Mouse (Mus musculus) liver, embryonic 12.5 days (tissue): ENCODE measurements around the gene Gpr156. TPM values are rescaled to one million over a fixed set of nuclear protein-coding genes. Genes with fewer than 3 reads are reported as not detected.
"Not testable (repeated sequence)": the region's sequence is repeated elsewhere in the genome, so short reads cannot be mapped to it uniquely, and the experiment has no call there.

Experiments
- ATAC-seq: fragments of 200-750 bp; cut with Nextera tagmentation; 2 replicates; pipeline ENCODE4 v1.8.0; 2017; ENCODE audit warnings: moderate number of reproducible peaks, mild to moderate bottlenecking, moderate library complexity
- H3K27ac ChIP-seq: fragments of 300-500 bp; sonication (generic); 2 replicates; pipeline ENCODE4 v1.5.1; 2016; ENCODE audit warnings: mild to moderate bottlenecking
- H3K27me3 ChIP-seq: fragments of 300-500 bp; sonication (generic); replicated peaks from 2 replicates; pipeline ENCODE4 v1.6.1; 2016; ENCODE audit warnings: mild to moderate bottlenecking, moderate library complexity
- H3K36me3 ChIP-seq: fragments of 300-500 bp; sonication (generic); 2 replicates; pipeline ENCODE4 v1.6.1; 2016; ENCODE audit warnings: mild to moderate bottlenecking, moderate library complexity
- H3K4me1 ChIP-seq: fragments of 300-500 bp; sonication (generic); 2 replicates; pipeline ENCODE4 v1.6.1; 2016
- H3K4me2 ChIP-seq: fragments of 300-500 bp; sonication (generic); 2 replicates; pipeline ENCODE4 v1.6.1; 2016; ENCODE audit warnings: mild to moderate bottlenecking, moderate library complexity
- H3K4me3 ChIP-seq: fragments of 300-500 bp; sonication (generic); 2 replicates; pipeline ENCODE4 v1.5.1; 2016; ENCODE audit warnings: mild to moderate bottlenecking, moderate library complexity
- H3K9ac ChIP-seq: fragments of 300-500 bp; sonication (generic); 2 replicates; pipeline ENCODE4 v1.6.1; 2016; ENCODE audit warnings: mild to moderate bottlenecking, moderate library complexity
- H3K9me3 ChIP-seq: fragments of 300-500 bp; sonication (generic); replicated peaks from 2 replicates; pipeline ENCODE4 v1.6.1; 2016; ENCODE audit warnings: mild to moderate bottlenecking, moderate library complexity
- WGBS: fragments of 180-500 bp; shearing (Covaris S2); methylation state at CpG from one replicate; pipeline ENCODE4 v1.1.7; 2016; ENCODE audit not compliant: insufficient replicate concordance; 5-methylcytosine and 5-hydroxymethylcytosine counted together
- polyA plus RNA-seq: library from polyadenylated mRNA; unstranded; fragments of >200 nt; fragmentation: Nextera tagmentation; extraction: Ambion mirVana; gene quantifications from 2 replicates; pipeline ENCODE4 v1.2.1, GENCODE M21; 2016

Gpr156 gene
- polyA plus RNA-seq, 1 experiment from 2014 or later, result not detected

- Histone ChIP-seq H3K9ac (no peak overlapping the region), H3K4me1 (no peaks in the 10 kb centered on the region), H3K27me3 (no peaks in the 10 kb centered on the region), H3K4me3 (no peak overlapping the region), H3K27ac (no peak overlapping the region), H3K4me2 (no peak overlapping the region), H3K36me3 (no peaks in the 10 kb centered on the region), H3K9me3 (no peaks in the 10 kb centered on the region)
- ATAC-seq, result no peak
- 47% methylated on average over 4 of the region's 4 CpGs for WGBS
Measured at GRCm38 (mm10) chr16:38012891-38013290, 96.6 kb downstream of the Gpr156 start.

- Histone ChIP-seq H3K4me1 (no peaks in the 10 kb centered on the region), H3K27ac (no peak overlapping the region), H3K36me3 (no peaks in the 10 kb centered on the region), H3K9me3 (no peaks in the 10 kb centered on the region), H3K27me3 (no peaks in the 10 kb centered on the region), H3K4me2 (no peak overlapping the region), H3K9ac (no peak overlapping the region), H3K4me3 (no peak overlapping the region)
- WGBS, result 74% methylated on average over 4 of the region's 4 CpGs
- ATAC-seq, result no peak
Measured at GRCm38 (mm10) chr16:38014951-38015350, 98.7 kb downstream of the Gpr156 start.

GRCm38 (mm10) chr16:38016928-38017524 lies 100.7 kb downstream of the Gpr156 start:
- ATAC-seq, result no peak

GRCm38 (mm10) chr16:38017958-38018376 lies 101.7 kb downstream of the Gpr156 start:
- H3K36me3 ChIP-seq, result no peaks in the 10 kb centered on the region
- H3K4me2 ChIP-seq, result no peak overlapping the region
- H3K4me3 ChIP-seq, result no peak overlapping the region
- no peak overlapping the region for H3K27ac ChIP-seq
- no peak for ATAC-seq
- no peak overlapping the region for H3K9ac ChIP-seq
- H3K9me3 ChIP-seq, result no peaks in the 10 kb centered on the region
- H3K4me1 ChIP-seq, result no peaks in the 10 kb centered on the region
- no peaks in the 10 kb centered on the region for H3K27me3 ChIP-seq
- 47% methylated on average over 4 of the region's 4 CpGs for WGBS

More at GRCm38 (mm10) chr16:38016928-38017524, 100.7 kb downstream of the Gpr156 start:
- H3K27ac ChIP-seq, result no peak overlapping the region
- H3K27me3 ChIP-seq, result no peaks in the 10 kb centered on the region
- H3K9ac ChIP-seq, result no peak overlapping the region
- H3K36me3 ChIP-seq, result no peaks in the 10 kb centered on the region
- WGBS, result 73% methylated on average over 8 of the region's 8 CpGs
- no peak overlapping the region for H3K4me3 ChIP-seq
- no peaks in the 10 kb centered on the region for H3K9me3 ChIP-seq
- H3K4me1 ChIP-seq, result no peaks in the 10 kb centered on the region
- no peak overlapping the region for H3K4me2 ChIP-seq

DNA sequence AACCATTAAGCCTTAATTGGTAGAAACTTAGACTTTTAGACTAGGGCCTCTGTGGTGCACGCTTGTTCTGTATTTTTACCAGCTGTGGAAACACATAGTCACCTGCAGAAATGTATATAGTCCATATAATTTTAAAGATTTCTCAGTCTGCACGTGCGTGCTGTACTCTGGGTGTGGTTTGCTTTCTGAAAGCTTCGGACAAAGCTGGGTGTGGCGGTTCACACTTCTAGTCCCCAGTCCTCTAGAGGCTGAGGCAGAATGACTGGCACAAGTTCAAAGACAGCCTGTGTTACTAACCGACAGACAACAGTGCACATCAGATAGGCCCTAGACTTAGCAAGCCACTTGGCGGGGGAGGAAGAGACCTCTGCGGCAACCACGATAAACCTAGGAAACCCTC lies 116.3 kb downstream of the Gpr156 start:
- Histone ChIP-seq H3K4me2 (no peak overlapping the region), H3K27ac (no peak overlapping the region), H3K4me1 (no peaks in the 10 kb centered on the region), H3K4me3 (no peak overlapping the region), H3K9ac (no peak overlapping the region), H3K36me3 (no peaks in the 10 kb centered on the region), H3K27me3 (no peaks in the 10 kb centered on the region), H3K9me3 (no peaks in the 10 kb centered on the region)
- ATAC-seq, result no peak
- 63% methylated on average over 9 of the region's 9 CpGs for WGBS

- 62% methylated on average over 5 of the region's 5 CpGs for WGBS
- no peak for ATAC-seq
Measured at GRCm38 (mm10) chr16:38033071-38033470, 116.8 kb downstream of the Gpr156 start.

DNA sequence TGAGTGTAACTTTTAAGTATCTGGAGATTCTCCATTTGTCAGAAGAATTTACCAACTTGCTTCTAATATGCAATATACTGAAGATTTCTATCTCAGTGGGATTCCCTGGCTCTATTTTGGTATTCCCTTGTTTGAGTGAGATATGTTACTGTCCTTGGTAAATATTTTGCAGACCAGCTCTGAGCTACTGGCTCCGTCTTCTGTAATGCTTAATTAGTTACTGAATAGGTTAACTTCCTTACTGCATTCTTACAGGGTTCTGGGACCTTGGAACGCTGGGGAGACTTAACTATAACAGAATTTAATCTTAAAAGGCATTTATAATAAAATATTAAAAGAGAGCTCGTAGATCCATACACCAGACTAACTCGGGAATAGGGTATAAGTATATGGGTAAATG lies 121.8 kb downstream of the Gpr156 start:
- not testable (repeated sequence) for H3K27me3 ChIP-seq, H3K9ac ChIP-seq, H3K9me3 ChIP-seq, H3K27ac ChIP-seq, ATAC-seq, H3K4me2 ChIP-seq, H3K36me3 ChIP-seq, H3K4me1 ChIP-seq, H3K4me3 ChIP-seq
- WGBS, result 56% methylated on average over 4 of the region's 4 CpGs

More at GRCm38 (mm10) chr16:38033071-38033470, 116.8 kb downstream of the Gpr156 start:
- H3K27ac ChIP-seq, result no peak overlapping the region
- H3K27me3 ChIP-seq, result no peaks in the 10 kb centered on the region
- no peaks in the 10 kb centered on the region for H3K9me3 ChIP-seq
- no peak overlapping the region for H3K4me3 ChIP-seq
- H3K4me2 ChIP-seq, result no peak overlapping the region
- no peak overlapping the region for H3K9ac ChIP-seq
- H3K36me3 ChIP-seq, result no peaks in the 10 kb centered on the region
- no peaks in the 10 kb centered on the region for H3K4me1 ChIP-seq

DNA sequence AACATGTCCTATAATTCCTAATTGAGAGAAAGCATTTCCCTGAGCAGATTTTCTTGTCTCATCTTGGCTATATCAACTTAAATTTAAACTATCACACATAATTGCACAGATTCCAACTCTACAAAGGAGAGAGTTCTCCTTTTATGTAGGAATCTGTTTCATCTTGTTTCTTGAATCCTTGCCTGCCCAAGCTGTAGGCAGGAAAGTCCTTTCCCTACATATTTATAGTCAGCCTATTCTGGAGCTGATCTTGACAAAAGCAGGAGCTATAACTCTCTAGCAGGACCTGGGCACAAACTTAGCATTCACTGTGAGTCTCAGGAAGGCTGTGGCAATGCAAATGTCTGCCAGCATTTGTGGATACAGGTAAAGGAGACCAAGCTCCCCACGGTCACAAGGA lies 125.9 kb downstream of the Gpr156 start:
- no peaks in the 10 kb centered on the region for H3K9me3 ChIP-seq
- no peak for ATAC-seq
- 74% methylated on average over 1 of the region's 1 CpGs for WGBS
- H3K27ac ChIP-seq, result no peak overlapping the region
- no peak overlapping the region for H3K4me2 ChIP-seq
- no peak overlapping the region for H3K9ac ChIP-seq
- H3K36me3 ChIP-seq, result no peaks in the 10 kb centered on the region
- H3K4me1 ChIP-seq, result no peaks in the 10 kb centered on the region
- no peaks in the 10 kb centered on the region for H3K27me3 ChIP-seq
- no peak overlapping the region for H3K4me3 ChIP-seq

GRCm38 (mm10) chr16:38044551-38044950 lies 128.3 kb downstream of the Gpr156 start:
- Histone ChIP-seq H3K36me3 (no peaks in the 10 kb centered on the region), H3K4me1 (no peaks in the 10 kb centered on the region), H3K27ac (no peak overlapping the region), H3K27me3 (no peaks in the 10 kb centered on the region; the same call in 1 of the 2 replicates), H3K4me2 (no peak overlapping the region), H3K4me3 (no peak overlapping the region), H3K9me3 (no peaks in the 10 kb centered on the region), H3K9ac (no peak overlapping the region)
- ATAC-seq, result no peak
- WGBS, result 74% methylated on average over 5 of the region's 5 CpGs

DNA sequence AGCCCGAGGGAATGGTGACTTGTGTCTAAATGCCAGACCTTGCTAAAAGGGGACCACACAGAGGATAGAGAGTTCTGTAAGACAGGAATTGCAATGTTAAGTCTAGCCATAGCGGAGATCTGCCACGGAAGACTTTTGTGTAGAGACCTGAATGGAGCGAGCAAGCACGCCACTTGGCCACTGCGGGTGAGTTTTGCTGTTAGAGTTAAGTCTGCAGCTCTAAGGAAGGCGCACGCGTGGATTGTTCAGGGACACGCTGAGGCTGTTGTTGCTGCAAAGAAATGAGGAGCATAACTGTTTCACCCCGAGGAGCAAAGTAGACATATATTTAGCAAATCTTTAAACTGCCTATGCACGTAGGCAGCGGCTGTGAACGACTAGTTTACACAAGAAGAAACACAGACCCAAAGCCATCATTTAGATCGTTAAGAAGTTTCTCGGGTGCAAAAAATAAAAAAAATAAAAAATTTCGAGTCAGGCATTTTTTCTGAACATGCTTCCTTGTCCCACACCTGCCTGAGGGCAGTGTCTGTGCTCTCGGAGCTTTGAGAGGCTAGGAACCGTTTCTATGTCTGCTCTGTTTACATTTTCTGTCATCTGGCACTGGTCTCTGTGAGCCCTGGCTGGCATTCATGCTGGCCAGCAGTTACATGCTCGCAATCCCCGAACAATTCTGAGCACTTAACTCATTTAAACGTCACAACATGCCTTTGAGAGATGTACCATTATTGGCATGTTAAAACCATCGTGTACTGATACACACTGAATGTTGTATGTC lies 131.7 kb downstream of the Gpr156 start:
- H3K9ac ChIP-seq, result no peak overlapping the region
- no peaks in the 10 kb centered on the region for H3K4me1 ChIP-seq
- H3K27me3 ChIP-seq, result no peaks in the 10 kb centered on the region; the same call in 1 of the 2 replicates
- H3K4me2 ChIP-seq, result no peak overlapping the region
- ATAC-seq, result no peak
- H3K36me3 ChIP-seq, result no peaks in the 10 kb centered on the region
- no peak overlapping the region for H3K4me3 ChIP-seq
- no peak overlapping the region for H3K27ac ChIP-seq
- no peaks in the 10 kb centered on the region for H3K9me3 ChIP-seq
- WGBS, result 71% methylated on average over 23 of the region's 23 CpGs
